Mouse (Mus musculus) cerebellum, adult 2 months (tissue): ENCODE measurements around the gene Ccdc102a. TPM values are rescaled to one million over a fixed set of nuclear protein-coding genes. Genes with fewer than 3 reads are reported as not detected.
A peak's percentile ranks its signal among the peaks of the same experiment; 100 is the strongest.

ENCODE experiments used
- DNase-seq, 2 experiments: peaks; one replicate each; pipeline ENCODE4 v3.0.0; 2021
- H3K27ac ChIP-seq: fragments of 200-500 bp; 2 replicates; pipeline ENCODE4 v1.5.1; 2012; ENCODE audit warnings: low read length, control low read depth, inconsistent platforms; ENCODE audit not compliant: insufficient read depth
- H3K27me3 ChIP-seq: fragments of 200-500 bp; 2 replicates; pipeline ENCODE4 v1.6.1; 2012; ENCODE audit warnings: inconsistent platforms, mild to moderate bottlenecking, low read length, moderate library complexity; ENCODE audit not compliant: control insufficient read depth, insufficient read depth
- H3K4me1 ChIP-seq: fragments of 200-500 bp; 2 replicates; pipeline ENCODE4 v1.6.1; 2011; ENCODE audit warnings: low read length; ENCODE audit not compliant: control insufficient read depth, insufficient read depth
- H3K4me3 ChIP-seq: fragments of 200-500 bp; replicated peaks from 2 replicates; pipeline ENCODE3; 2011; ENCODE audit warnings: mild to moderate bottlenecking, low read depth, low read length, control low read depth; ENCODE audit not compliant: insufficient read depth
- CTCF ChIP-seq: fragments of 200-500 bp; IDR thresholded peaks from 2 replicates; pipeline ENCODE4 v1.5.1; 2011; ENCODE audit warnings: low read depth, mild to moderate bottlenecking, control low read depth, low read length, moderate library complexity, borderline replicate concordance; ENCODE audit not compliant: insufficient read depth
- POLR2A ChIP-seq: fragments of 200-500 bp; IDR thresholded peaks from 2 replicates; pipeline ENCODE4 v1.6.1; 2011; ENCODE audit warnings: low read length, control low read depth, borderline replicate concordance; ENCODE audit not compliant: insufficient read depth
- WGBS: fragments of 180-500 bp; shearing (Covaris S2); methylation state at CpG from one replicate; pipeline ENCODE4 v1.1.7; 2018; 5-methylcytosine and 5-hydroxymethylcytosine counted together
- polyA plus RNA-seq: library from polyadenylated mRNA; depleted of rRNA; stranded (reverse); fragments of >200 nt; gene quantifications from 2 replicates; pipeline ENCODE4 v1.2.3, GENCODE M21; 2012

The Ccdc102a gene
- polyA plus RNA-seq, 1 experiment, result 3.0 TPM

GRCm38 (mm10) chr8:94872576-94872975, 45.3 kb downstream of the Ccdc102a start:
- no peak for TF ChIP-seq CTCF
- no peak for TF ChIP-seq POLR2A
- 74% methylated on average over 2 of the region's 2 CpGs for WGBS
- H3K4me1 ChIP-seq, result peaks cover 23% of the 10 kb centered on the region
- H3K4me3 ChIP-seq, result no peak overlapping the region
- H3K27ac ChIP-seq, result no peak overlapping the region
- no peak for DNase-seq
- no peaks in the 10 kb centered on the region for H3K27me3 ChIP-seq

DNA sequence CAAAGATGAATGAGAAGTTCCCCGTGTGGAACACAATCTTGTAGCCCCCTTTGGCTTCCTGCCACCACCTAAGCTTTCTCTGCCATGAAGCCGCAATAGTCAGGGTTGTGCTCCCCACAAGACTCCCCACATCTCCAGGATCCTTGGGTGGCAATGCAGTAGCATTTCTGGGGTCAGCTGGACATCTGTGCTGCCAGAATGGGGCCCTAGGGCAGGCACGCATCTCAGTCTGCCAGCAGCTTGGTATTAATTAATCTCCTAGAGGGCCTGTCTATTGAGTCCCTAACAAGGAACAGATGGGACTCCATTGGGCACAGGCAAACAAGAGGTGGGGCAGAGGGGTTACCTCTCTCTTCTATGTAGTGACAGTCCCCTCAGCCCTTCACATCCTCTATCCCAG, 45.7 kb downstream of the Ccdc102a start:
- Histone ChIP-seq H3K27ac (no peak overlapping the region), H3K4me1 (peaks cover 23% of the 10 kb centered on the region)
- 48% methylated on average over 3 of the region's 3 CpGs for WGBS

GRCm38 (mm10) chr8:94871108-94871894, 46.6 kb downstream of the Ccdc102a start:
- WGBS, result 14% methylated on average over 7 of the region's 7 CpGs

More for the DNA sequence above, 45.7 kb downstream of the Ccdc102a start:
- TF ChIP-seq CTCF (no peak), POLR2A (no peak)
- Histone ChIP-seq H3K27me3 (no peaks in the 10 kb centered on the region), H3K4me3 (no peak overlapping the region)
- no peak for DNase-seq

GRCm38 (mm10) chr8:94870474-94871107, 47.3 kb downstream of the Ccdc102a start:
- TF ChIP-seq POLR2A, result no peak
- TF ChIP-seq CTCF, result no peak
- peak; percentile 56 to 61 for DNase-seq
- 0 out of 2 replicates have a peak overlapping the region, but pooled peaks have one; percentile 14 for H3K27ac ChIP-seq
- under 1% methylated on average over 22 of the region's 22 CpGs for WGBS
- peaks cover 23% of the 10 kb centered on the region for H3K4me1 ChIP-seq
- peak overlapping the region; percentile 65 for H3K4me3 ChIP-seq
- H3K27me3 ChIP-seq, result no peaks in the 10 kb centered on the region

More at GRCm38 (mm10) chr8:94871108-94871894, 46.6 kb downstream of the Ccdc102a start:
- TF ChIP-seq CTCF (no peak), POLR2A (peak; percentile 30; the same call in 1 of the 2 replicates)
- H3K27me3 ChIP-seq, result no peaks in the 10 kb centered on the region
- H3K27ac ChIP-seq, result no peak overlapping the region
- peak; percentile 62 to 70 for DNase-seq
- peaks cover 23% of the 10 kb centered on the region for H3K4me1 ChIP-seq
- H3K4me3 ChIP-seq, result peak overlapping the region; percentile 65

DNA sequence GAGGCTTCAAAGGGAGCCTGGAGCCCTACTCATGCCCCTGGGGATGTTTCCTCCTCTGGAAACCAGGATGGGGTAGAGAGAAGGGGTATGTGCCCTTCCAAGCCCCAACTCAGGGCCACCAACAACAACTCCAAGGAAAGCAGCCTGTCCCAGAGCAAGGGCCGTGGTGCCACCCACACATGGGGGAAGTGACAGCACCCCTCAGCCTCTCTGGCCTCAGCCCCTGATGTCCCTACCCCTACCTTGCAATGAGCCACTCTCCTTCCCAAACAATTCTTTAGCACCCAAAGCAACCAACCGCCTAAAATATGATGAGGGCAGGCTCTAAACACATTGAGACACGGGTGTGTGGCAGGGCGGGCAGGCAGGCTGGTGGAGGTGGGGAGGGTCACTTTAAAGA, 47.9 kb downstream of the Ccdc102a start:
- Histone ChIP-seq H3K27ac (no peak overlapping the region), H3K4me3 (peak overlapping the region; percentile 65), H3K4me1 (peaks cover 19% of the 10 kb centered on the region), H3K27me3 (no peaks in the 10 kb centered on the region)
- TF ChIP-seq CTCF, result no peak
- no peak for TF ChIP-seq POLR2A
- 11% methylated on average over 4 of the region's 4 CpGs for WGBS
- DNase-seq, result no peak

DNA sequence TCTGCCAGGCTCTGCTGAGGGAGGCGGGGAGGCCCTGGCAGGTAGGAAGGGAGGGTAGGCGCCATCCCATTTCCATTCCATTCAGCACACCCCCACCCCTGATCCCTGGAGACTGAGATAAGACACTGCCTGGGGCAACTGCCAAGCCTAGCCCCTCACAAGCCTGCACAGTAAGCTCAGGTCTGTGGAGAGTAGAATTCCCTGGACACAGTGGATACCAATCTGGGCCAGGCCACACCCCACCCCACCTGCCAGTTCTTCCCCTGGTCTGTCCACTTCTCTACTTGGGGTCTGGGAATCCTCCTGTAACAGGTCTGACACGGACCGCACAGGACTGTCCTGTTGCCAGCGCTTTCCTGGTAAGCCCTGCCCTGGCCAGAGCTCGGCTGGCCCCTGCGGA, 48.8 kb downstream of the Ccdc102a start:
- Histone ChIP-seq H3K27ac (no peak overlapping the region), H3K4me3 (no peak overlapping the region)
- WGBS, result 32% methylated on average over 7 of the region's 7 CpGs

GRCm38 (mm10) chr8:94866921-94867320, 51.0 kb downstream of the Ccdc102a start:
- no peak for DNase-seq
- Histone ChIP-seq H3K27me3 (no peaks in the 10 kb centered on the region), H3K27ac (no peak overlapping the region), H3K4me3 (no peak overlapping the region), H3K4me1 (peaks cover 19% of the 10 kb centered on the region)
- TF ChIP-seq POLR2A, result no peak
- no peak for TF ChIP-seq CTCF
- 78% methylated on average over 9 of the region's 9 CpGs for WGBS

More for the DNA sequence above, 48.8 kb downstream of the Ccdc102a start:
- Histone ChIP-seq H3K4me1 (peaks cover 19% of the 10 kb centered on the region), H3K27me3 (no peaks in the 10 kb centered on the region)
- no peak for DNase-seq
- TF ChIP-seq CTCF (no peak), POLR2A (no peak)
